Mouse (Mus musculus) megakaryocyte, adult 5-6 weeks (primary cell): ENCODE measurements around the gene Ripk3. TPM values are rescaled to one million over a fixed set of nuclear protein-coding genes. Genes with fewer than 3 reads are reported as not detected.

Source experiments
- ATAC-seq: 2 replicates; pipeline ENCODE4 v1.8.0; 2016; ENCODE audit warnings: mild to moderate bottlenecking, inconsistent platforms; ENCODE audit not compliant: poor library complexity, severe bottlenecking
- total RNA-seq, 2 experiments: library from RNA; stranded (forward) in 1 of 2; stranded (reverse) in 1 of 2; fragments of 153-499, 151-499 nt in 1 of 2; fragments of 221-1000, 200-1000 nt in 1 of 2; gene quantifications; 2 replicates each; pipeline versions ENCODE4 v1.2.3 to v1.2.4; 2015 to 2017

Gene Ripk3
- total RNA-seq (2015) (79.0 and 82.5 TPM in 2 replicates), total RNA-seq (2017) (24.2 and 30.0 TPM in 2 replicates)

- peak; percentile 88 for ATAC-seq
These were observed at the start of gene Ripk3 for GRCm38 (mm10) chr14:55788256-55789050. Ripk3 (minus strand) TSS chr14:55788865.

- ATAC-seq = no peak
These were observed 49.6 kb upstream of the Ripk3 start for GRCm38 (mm10) chr14:55838312-55838711.

GRCm38 (mm10) chr14:55834808-55835533, 46.3 kb upstream of the Ripk3 start:
- ATAC-seq = no peak

- no peak for ATAC-seq
These were observed 44.5 kb upstream of the Ripk3 start for GRCm38 (mm10) chr14:55833126-55833525.

- no peak for ATAC-seq
These were observed 41.7 kb upstream of the Ripk3 start for GRCm38 (mm10) chr14:55830331-55830730.

GRCm38 (mm10) chr14:55829854-55830253, 41.2 kb upstream of the Ripk3 start:
- no peak for ATAC-seq

GRCm38 (mm10) chr14:55828716-55829263, 40.1 kb upstream of the Ripk3 start:
- ATAC-seq = no peak

GRCm38 (mm10) chr14:55826551-55827340, 38.1 kb upstream of the Ripk3 start:
- no peak for ATAC-seq

- no peak for ATAC-seq
These were observed 37.5 kb upstream of the Ripk3 start for GRCm38 (mm10) chr14:55826142-55826541.

GRCm38 (mm10) chr14:55825216-55826051, 36.8 kb upstream of the Ripk3 start:
- no peak for ATAC-seq

GRCm38 (mm10) chr14:55824481-55825215, 36.0 kb upstream of the Ripk3 start:
- no peak for ATAC-seq

GRCm38 (mm10) chr14:55824001-55824480, 35.4 kb upstream of the Ripk3 start:
- ATAC-seq = no peak

GRCm38 (mm10) chr14:55822991-55823762, 34.5 kb upstream of the Ripk3 start, which contains the start of gene Nfatc4:
Nfatc4 (plus strand) TSS chr14:55823144.
- ATAC-seq = no peak

GRCm38 (mm10) chr14:55822435-55822990, 33.8 kb upstream of the Ripk3 start:
- peak; percentile 91 for ATAC-seq

- no peak for ATAC-seq
These were observed 31.9 kb upstream of the Ripk3 start for GRCm38 (mm10) chr14:55820576-55820975.

GRCm38 (mm10) chr14:55819845-55820405, 31.3 kb upstream of the Ripk3 start:
- no peak for ATAC-seq

- ATAC-seq = peak; percentile 71
These were observed 26.7 kb upstream of the Ripk3 start for GRCm38 (mm10) chr14:55815310-55815751.

GRCm38 (mm10) chr14:55814885-55815284, 26.2 kb upstream of the Ripk3 start:
- 0 out of 2 replicates have a peak, but pooled peaks have one; percentile 38 for ATAC-seq
